Mouse (Mus musculus) intestine, postnatal 0 days (tissue): ENCODE measurements around the gene Art4. TPM values are rescaled to one million over a fixed set of nuclear protein-coding genes. Genes with fewer than 3 reads are reported as not detected.

ENCODE experiments used
- ATAC-seq: fragments of 200-750 bp; cut with Nextera tagmentation; 2 replicates; pipeline ENCODE4 v1.8.0; 2017; ENCODE audit warnings: mild to moderate bottlenecking, moderate TSS enrichment, moderate library complexity
- H3K27ac ChIP-seq: fragments of 300-500 bp; sonication (generic); 2 replicates; pipeline ENCODE4 v1.5.1; 2014; ENCODE audit warnings: mild to moderate bottlenecking, low read depth, low read length, moderate library complexity
- H3K27me3 ChIP-seq: fragments of 300-500 bp; sonication (generic); replicated peaks from 2 replicates; pipeline ENCODE4 v1.6.1; 2014; ENCODE audit warnings: low read length, mixed read lengths; ENCODE audit not compliant: control insufficient read depth, insufficient read depth
- H3K36me3 ChIP-seq: fragments of 300-500 bp; sonication (generic); 2 replicates; pipeline ENCODE4 v1.6.1; 2014; ENCODE audit warnings: mild to moderate bottlenecking, moderate library complexity; ENCODE audit not compliant: control insufficient read depth, insufficient read depth
- H3K4me1 ChIP-seq: fragments of 300-500 bp; sonication (generic); replicated peaks from 2 replicates; pipeline ENCODE4 v1.6.1; 2014; ENCODE audit warnings: antibody characterized with exemption, low read length, mixed read lengths; ENCODE audit not compliant: control insufficient read depth, insufficient read depth
- H3K4me2 ChIP-seq: fragments of 300-500 bp; sonication (generic); replicated peaks from 2 replicates; pipeline ENCODE4 v1.6.1; 2014; ENCODE audit warnings: low read depth, mild to moderate bottlenecking, moderate library complexity
- H3K4me3 ChIP-seq: fragments of 300-500 bp; sonication (generic); 2 replicates; pipeline ENCODE4 v1.5.1; 2014; ENCODE audit warnings: low read depth, low read length
- H3K9ac ChIP-seq: fragments of 300-500 bp; sonication (generic); 2 replicates; pipeline ENCODE4 v1.6.1; 2014; ENCODE audit warnings: mild to moderate bottlenecking, low read depth, low read length
- H3K9me3 ChIP-seq: fragments of 300-500 bp; sonication (generic); 2 replicates; pipeline ENCODE4 v1.6.1; 2016; ENCODE audit warnings: mixed run types; ENCODE audit not compliant: control insufficient read depth
- CTCF ChIP-seq: sonication (generic); IDR thresholded peaks from 2 replicates; pipeline ENCODE4 v1.5.1; 2016; ENCODE audit warnings: low read depth, mild to moderate bottlenecking, control low read depth, antibody characterized with exemption, moderate library complexity
- WGBS: fragments of 180-500 bp; shearing (Covaris S2); extraction: QIAGEN DNeasy Blood & Tissue Kit; methylation state at CpG from one replicate; pipeline ENCODE4 v1.1.7; 2014; 5-methylcytosine and 5-hydroxymethylcytosine counted together
- polyA plus RNA-seq: library from polyadenylated mRNA; unstranded; fragments of >200 nt; fragmentation: Nextera tagmentation; extraction: Ambion mirVana; gene quantifications from 2 replicates; pipeline ENCODE4 v1.2.1, GENCODE M21; 2015

The Art4 gene
- polyA plus RNA-seq, 1 experiment from 2014 or later, result 0.55 TPM

GRCm38 (mm10) chr6:136844903-136845302 lies 12.6 kb downstream of the Art4 start:
- no peak for TF ChIP-seq CTCF
- no peak overlapping the region for H3K27ac ChIP-seq
- H3K4me1 ChIP-seq, result no peaks in the 10 kb centered on the region
- no peak for ATAC-seq
- H3K4me2 ChIP-seq, result no peak overlapping the region
- H3K4me3 ChIP-seq, result no peak overlapping the region
- 72% methylated on average over 2 of the region's 2 CpGs for whole genome bisulfite sequencing
- no peak overlapping the region for H3K9ac ChIP-seq
- H3K36me3 ChIP-seq, result no peaks in the 10 kb centered on the region
- no peaks in the 10 kb centered on the region for H3K9me3 ChIP-seq
- no peaks in the 10 kb centered on the region for H3K27me3 ChIP-seq

- H3K27me3 ChIP-seq, result no peaks in the 10 kb centered on the region
- TF ChIP-seq CTCF, result no peak
- no peak overlapping the region for H3K4me3 ChIP-seq
- no peaks in the 10 kb centered on the region for H3K9me3 ChIP-seq
- WGBS, result 84% methylated on average over 3 of the region's 3 CpGs
- H3K4me1 ChIP-seq, result no peaks in the 10 kb centered on the region
- H3K36me3 ChIP-seq, result no peaks in the 10 kb centered on the region
- H3K4me2 ChIP-seq, result no peak overlapping the region
- no peak for ATAC-seq
- H3K9ac ChIP-seq, result no peak overlapping the region
- no peak overlapping the region for H3K27ac ChIP-seq
Measured at GRCm38 (mm10) chr6:136837323-136837722, 20.2 kb downstream of the Art4 start.

- Histone ChIP-seq H3K36me3 (no peaks in the 10 kb centered on the region), H3K9ac (no peak within 1 kb of the TSS), H3K27ac (no peak within 1 kb of the TSS), H3K4me1 (no peaks in the 10 kb centered on the region), H3K4me3 (no peak within 1 kb of the TSS), H3K9me3 (no peaks in the 10 kb centered on the region), H3K27me3 (no peaks in the 10 kb centered on the region), H3K4me2 (no peak within 1 kb of the TSS)
- no peak for TF ChIP-seq CTCF
- no peak for ATAC-seq
- WGBS, result 47% methylated on average over 4 of the region's 4 CpGs
Measured at GRCm38 (mm10) chr6:136835352-136835751, 22.2 kb downstream of the Art4 start, which contains the start of gene Smco3. Gene Smco3 (minus strand): TSS chr6:136835452.

GRCm38 (mm10) chr6:136831712-136832111 lies 25.8 kb downstream of the Art4 start:
- Histone ChIP-seq H3K9ac (no peak overlapping the region), H3K4me2 (no peak overlapping the region), H3K9me3 (no peaks in the 10 kb centered on the region), H3K4me3 (no peak overlapping the region), H3K4me1 (peaks cover 4% of the 10 kb centered on the region; the same call in 1 of the 2 replicates), H3K27me3 (no peaks in the 10 kb centered on the region), H3K36me3 (no peaks in the 10 kb centered on the region), H3K27ac (no peak overlapping the region)
- 64% methylated on average over 5 of the region's 5 CpGs for WGBS
- no peak for TF ChIP-seq CTCF
- no peak for ATAC-seq

DNA sequence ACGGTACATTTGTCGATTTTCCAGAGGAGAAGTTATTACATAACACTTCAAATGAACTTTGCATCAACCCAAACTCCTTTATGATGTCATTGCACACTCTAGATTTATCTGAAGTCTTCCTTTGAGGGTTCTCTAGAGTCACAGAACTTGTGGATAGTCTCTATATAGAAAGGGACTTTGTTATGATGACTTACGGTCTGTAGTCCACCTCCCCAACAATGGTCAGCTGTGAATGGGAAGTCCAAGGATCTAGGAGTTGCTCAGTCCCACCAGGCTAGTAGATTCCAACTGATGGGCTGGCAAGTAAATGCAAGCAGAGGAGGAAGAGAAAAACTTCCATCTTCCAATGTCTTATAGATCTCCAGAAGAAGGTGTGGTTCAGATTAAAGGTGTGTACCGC lies 28.9 kb downstream of the Art4 start:
- peak; percentile 10; the same call in 1 of the 2 replicates for ATAC-seq
- H3K27ac ChIP-seq, result peak overlapping the region; percentile 60; the same call in 1 of the 2 replicates

GRCm38 (mm10) chr6:136827881-136828561 lies 29.5 kb downstream of the Art4 start, which contains the start of gene Wbp11:
Gene Wbp11 (minus strand): TSS chr6:136828233.
- Histone ChIP-seq H3K27ac (peak within 1 kb of the TSS; percentile 87), H3K4me3 (peak within 1 kb of the TSS; percentile 93), H3K9me3 (no peaks in the 10 kb centered on the region), H3K36me3 (peaks cover 18% of the 10 kb centered on the region), H3K4me2 (peak within 1 kb of the TSS; percentile 73), H3K9ac (peak within 1 kb of the TSS; percentile 97), H3K27me3 (no peaks in the 10 kb centered on the region), H3K4me1 (peaks cover 4% of the 10 kb centered on the region; the same call in 1 of the 2 replicates)
- TF ChIP-seq CTCF, result peak; percentile 62
- ATAC-seq, result peak; percentile 100
- under 1% methylated on average over 42 of the region's 45 CpGs for WGBS

More for the DNA sequence above, 28.9 kb downstream of the Art4 start:
- peak overlapping the region; percentile 43 for H3K4me3 ChIP-seq
- no peak for TF ChIP-seq CTCF
- peaks cover 4% of the 10 kb centered on the region; the same call in 1 of the 2 replicates for H3K4me1 ChIP-seq
- no peak overlapping the region for H3K9ac ChIP-seq
- H3K27me3 ChIP-seq, result no peaks in the 10 kb centered on the region
- peaks cover 16% of the 10 kb centered on the region for H3K36me3 ChIP-seq
- H3K4me2 ChIP-seq, result peak overlapping the region; percentile 67
- WGBS, result 32% methylated on average over 4 of the region's 4 CpGs
- no peaks in the 10 kb centered on the region for H3K9me3 ChIP-seq
